Mouse (Mus musculus) hindbrain, embryonic 14.5 days (tissue): Measurements from ENCODE around the gene Pisd. TPM values are rescaled to one million over a fixed set of nuclear protein-coding genes. Genes with fewer than 3 reads are reported as not detected.
A peak's percentile ranks its signal among the peaks of the same experiment; 100 is the strongest.
"Not testable (repeated sequence)": the region's sequence is repeated elsewhere in the genome, so short reads cannot be mapped to it uniquely, and the experiment has no call there.

Source experiments
- ATAC-seq: fragments of 200-750 bp; cut with Nextera tagmentation; 2 replicates; pipeline ENCODE4 v1.8.0; 2017; ENCODE audit warnings: moderate number of reproducible peaks, mild to moderate bottlenecking, moderate TSS enrichment, moderate library complexity; ENCODE audit not compliant: low FRiP score
- DNase-seq: peaks from one replicate; pipeline ENCODE4 v3.0.0-alpha.2; 2015; ENCODE audit warnings: low spot score
- H3K27ac ChIP-seq: fragments of 300-500 bp; sonication (generic); 2 replicates; pipeline ENCODE4 v1.5.1; 2014; ENCODE audit warnings: mild to moderate bottlenecking, moderate library complexity
- H3K27me3 ChIP-seq: fragments of 300-500 bp; sonication (generic); 2 replicates; pipeline ENCODE4 v1.6.1; 2014; ENCODE audit warnings: mild to moderate bottlenecking, low read length, mixed read lengths; ENCODE audit not compliant: control insufficient read depth, insufficient read depth
- H3K36me3 ChIP-seq: fragments of 300-500 bp; sonication (generic); replicated peaks from 2 replicates; pipeline ENCODE4 v1.6.1; 2014; ENCODE audit not compliant: control insufficient read depth, insufficient read depth
- H3K4me1 ChIP-seq: fragments of 300-500 bp; sonication (generic); replicated peaks from 2 replicates; pipeline ENCODE4 v1.6.1; 2014; ENCODE audit warnings: antibody characterized with exemption, low read length, mixed read lengths; ENCODE audit not compliant: control insufficient read depth, insufficient read depth
- H3K4me2 ChIP-seq: fragments of 300-500 bp; sonication (generic); replicated peaks from 2 replicates; pipeline ENCODE4 v1.6.1; 2014; ENCODE audit warnings: mild to moderate bottlenecking, moderate library complexity
- H3K4me3 ChIP-seq: fragments of 300-500 bp; sonication (generic); replicated peaks from 2 replicates; pipeline ENCODE4 v1.5.1; 2014; ENCODE audit warnings: mild to moderate bottlenecking, low read length
- H3K9ac ChIP-seq: fragments of 300-500 bp; sonication (generic); 2 replicates; pipeline ENCODE4 v1.6.1; 2014
- H3K9me3 ChIP-seq: fragments of 300-500 bp; sonication (generic); 2 replicates; pipeline ENCODE4 v1.6.1; 2016; ENCODE audit warnings: low read length; ENCODE audit not compliant: control insufficient read depth
- WGBS: fragments of 180-500 bp; shearing (Covaris S2); extraction: QIAGEN DNeasy Blood & Tissue Kit; methylation state at CpG from one replicate; pipeline ENCODE4 v1.1.7; 2014; 5-methylcytosine and 5-hydroxymethylcytosine counted together
- polyA plus RNA-seq: library from polyadenylated mRNA; unstranded; fragments of >200 nt; fragmentation: Nextera tagmentation; extraction: Ambion mirVana; gene quantifications from 2 replicates; pipeline ENCODE4 v1.2.1, GENCODE M21; 2014

The Pisd gene
- polyA plus RNA-seq, 1 experiment from 2014 or later, result 93.6 TPM

DNA sequence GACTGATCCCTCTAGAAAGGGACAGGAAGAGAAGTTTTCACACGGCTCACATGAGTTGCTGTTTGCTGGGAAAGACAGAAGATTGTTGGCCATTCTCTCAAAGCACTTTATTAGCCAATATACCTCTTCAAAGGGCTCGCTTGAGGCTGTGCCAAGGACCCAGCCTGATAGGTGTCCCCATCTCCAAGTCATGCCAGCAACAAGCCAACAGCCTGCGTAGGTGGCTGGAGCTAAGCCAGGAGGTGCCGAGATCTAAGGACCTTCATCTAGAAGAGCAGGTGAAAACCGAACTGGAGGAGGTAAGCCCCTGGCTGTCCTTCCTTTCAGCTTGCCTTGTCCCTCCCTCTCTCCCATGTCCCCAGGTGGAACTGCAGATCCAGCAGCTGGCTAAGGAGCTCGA, 49.7 kb downstream of the Pisd start:
- Histone ChIP-seq H3K9ac (no peak overlapping the region), H3K9me3 (0 out of 2 replicates have a peak, but pooled peaks cover 2% of the 10 kb centered on the region), H3K4me1 (no peaks in the 10 kb centered on the region), H3K4me2 (no peak overlapping the region), H3K36me3 (peaks cover 23% of the 10 kb centered on the region), H3K27me3 (no peaks in the 10 kb centered on the region), H3K27ac (no peak overlapping the region), H3K4me3 (no peak overlapping the region)
- no peak for DNase-seq
- WGBS, result 96% methylated on average over 6 of the region's 6 CpGs
- ATAC-seq, result no peak

DNA sequence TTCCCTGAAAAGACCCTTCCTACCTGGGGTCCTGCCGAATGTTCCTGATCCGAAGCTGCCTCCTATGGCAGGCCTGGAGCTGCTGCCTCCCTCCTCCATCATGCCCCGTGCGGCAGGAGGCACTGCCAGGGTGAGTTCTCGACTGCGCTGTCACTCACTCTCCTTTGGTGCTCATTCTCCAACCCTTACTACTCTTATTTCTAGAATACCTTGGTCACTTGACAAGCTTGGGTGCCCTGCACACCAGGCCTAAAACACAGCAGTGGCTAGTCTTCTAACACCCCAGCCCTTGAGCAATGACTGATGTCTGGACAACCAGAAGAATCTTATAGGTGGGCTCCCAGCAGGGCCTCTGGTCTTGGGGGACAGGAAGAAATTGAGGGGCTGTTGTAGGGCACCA, 51.6 kb downstream of the Pisd start:
- H3K9ac ChIP-seq, H3K4me3 ChIP-seq, H3K27ac ChIP-seq, DNase-seq, H3K4me1 ChIP-seq, H3K9me3 ChIP-seq, H3K4me2 ChIP-seq, H3K27me3 ChIP-seq: not testable (repeated sequence)
- ATAC-seq, result peak; percentile 67; the same call in 1 of the 2 replicates
- peaks cover 23% of the 10 kb centered on the region for H3K36me3 ChIP-seq
- WGBS, result 98% methylated on average over 6 of the region's 6 CpGs

DNA sequence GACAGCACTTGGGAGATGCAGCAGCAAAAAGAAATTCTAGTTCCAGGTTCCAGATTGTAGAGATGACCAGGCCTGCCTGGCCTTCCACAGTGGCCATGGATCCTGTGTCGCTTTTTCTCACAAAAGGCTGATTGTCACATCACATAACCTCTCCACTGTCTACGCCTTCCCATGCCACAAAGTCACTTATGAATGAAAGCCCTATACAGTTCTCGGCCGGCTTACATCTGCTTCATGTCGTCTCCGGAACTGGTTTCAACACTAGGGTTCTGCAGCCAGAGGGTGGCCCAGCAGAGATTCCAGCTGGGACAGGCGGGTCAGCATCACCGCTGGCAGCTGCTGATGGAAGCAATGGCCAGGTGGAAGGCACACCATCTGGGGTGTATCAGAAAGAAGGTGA, 56.6 kb downstream of the Pisd start:
- ATAC-seq, result no peak
- no peak overlapping the region for H3K4me3 ChIP-seq
- H3K9me3 ChIP-seq, result 0 out of 2 replicates have a peak, but pooled peaks cover 2% of the 10 kb centered on the region

DNA sequence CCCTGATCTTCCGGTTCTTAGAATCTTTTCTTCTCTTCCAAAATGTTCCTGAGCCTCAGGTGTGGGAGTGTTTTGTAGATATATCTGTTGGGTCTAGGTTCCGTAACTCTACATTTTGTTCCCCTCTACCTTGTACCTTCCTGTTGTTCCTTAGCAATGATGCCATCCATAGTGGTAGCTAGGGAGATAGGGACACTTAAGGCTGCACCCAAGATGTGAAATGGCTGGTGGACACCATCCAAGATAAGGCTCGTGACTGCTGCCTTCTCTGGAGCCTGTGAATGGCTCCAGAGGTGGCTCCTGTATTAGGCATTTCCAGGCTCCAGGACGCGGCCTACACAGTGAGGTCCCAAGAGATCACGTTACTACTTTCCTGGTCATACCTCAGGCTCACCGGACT, 57.1 kb downstream of the Pisd start:
- ATAC-seq (no peak), DNase-seq (no peak)
- peaks cover 1% of the 10 kb centered on the region; the same call in 1 of the 2 replicates for H3K36me3 ChIP-seq
- WGBS, result 91% methylated on average over 7 of the region's 7 CpGs
- H3K27me3 ChIP-seq, result no peaks in the 10 kb centered on the region
- no peak overlapping the region for H3K27ac ChIP-seq
- no peak overlapping the region for H3K4me3 ChIP-seq
- H3K4me2 ChIP-seq, result no peak overlapping the region
- no peak overlapping the region for H3K9ac ChIP-seq
- no peaks in the 10 kb centered on the region for H3K4me1 ChIP-seq
- H3K9me3 ChIP-seq, result no peaks in the 10 kb centered on the region

More for the DNA sequence above, 56.6 kb downstream of the Pisd start:
- H3K4me1 ChIP-seq, result no peaks in the 10 kb centered on the region
- no peak overlapping the region for H3K9ac ChIP-seq
- no peaks in the 10 kb centered on the region for H3K27me3 ChIP-seq
- H3K27ac ChIP-seq, result no peak overlapping the region
- H3K36me3 ChIP-seq, result peaks cover 6% of the 10 kb centered on the region; the same call in 1 of the 2 replicates
- H3K4me2 ChIP-seq, result no peak overlapping the region
- DNase-seq, result no peak
- WGBS, result 89% methylated on average over 8 of the region's 8 CpGs

DNA sequence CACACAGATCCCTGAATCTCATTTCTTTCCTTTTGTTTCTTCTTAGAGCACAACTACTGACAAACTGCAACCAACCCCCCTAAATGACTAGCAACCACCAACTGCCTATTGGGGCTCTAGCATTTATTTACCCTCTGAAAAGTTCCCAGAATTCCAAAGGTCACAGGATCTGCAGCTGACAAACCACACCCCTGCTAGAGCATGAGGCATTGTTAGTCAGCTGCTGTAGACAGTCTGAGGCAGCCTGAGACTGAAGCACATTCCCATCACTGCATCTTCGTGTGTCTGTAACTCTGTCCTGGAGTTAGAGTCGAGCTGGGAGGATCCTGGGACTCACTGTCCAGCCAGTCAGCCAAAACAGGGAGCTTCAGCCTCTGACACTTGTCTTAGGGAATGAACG, 60.0 kb downstream of the Pisd start:
- H3K4me3 ChIP-seq, H3K9ac ChIP-seq, H3K9me3 ChIP-seq, H3K4me1 ChIP-seq, H3K27me3 ChIP-seq, H3K27ac ChIP-seq, ATAC-seq, DNase-seq, H3K36me3 ChIP-seq, H3K4me2 ChIP-seq: not testable (repeated sequence)
- 69% methylated on average over 3 of the region's 3 CpGs for WGBS

DNA sequence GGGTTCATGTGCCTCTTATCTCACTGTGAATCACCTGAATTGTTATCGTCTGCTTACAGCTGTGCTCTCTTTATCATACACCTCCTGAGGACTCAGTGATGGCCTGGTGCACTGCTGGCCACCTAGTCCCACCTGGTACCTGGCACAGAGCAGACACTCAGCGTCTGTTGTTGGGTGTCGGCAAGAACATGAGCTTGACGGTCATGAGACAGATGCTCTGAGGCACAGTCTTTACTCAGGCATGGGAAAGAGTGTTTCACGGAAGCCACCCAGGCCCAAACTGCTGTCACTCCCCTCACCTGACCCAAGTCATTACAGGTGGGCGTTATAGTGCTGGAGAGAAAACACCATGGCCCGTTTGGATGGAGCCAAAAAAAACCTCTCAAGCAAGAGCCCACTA, 61.5 kb downstream of the Pisd start:
- no peak for DNase-seq
- H3K4me3 ChIP-seq, result no peak overlapping the region
- ATAC-seq, result no peak
- H3K9me3 ChIP-seq, result no peaks in the 10 kb centered on the region
- H3K36me3 ChIP-seq, result no peaks in the 10 kb centered on the region
- 91% methylated on average over 7 of the region's 7 CpGs for WGBS
- no peak overlapping the region for H3K9ac ChIP-seq
- no peak overlapping the region for H3K27ac ChIP-seq
- no peaks in the 10 kb centered on the region for H3K4me1 ChIP-seq
- no peaks in the 10 kb centered on the region for H3K27me3 ChIP-seq
- H3K4me2 ChIP-seq, result no peak overlapping the region

DNA sequence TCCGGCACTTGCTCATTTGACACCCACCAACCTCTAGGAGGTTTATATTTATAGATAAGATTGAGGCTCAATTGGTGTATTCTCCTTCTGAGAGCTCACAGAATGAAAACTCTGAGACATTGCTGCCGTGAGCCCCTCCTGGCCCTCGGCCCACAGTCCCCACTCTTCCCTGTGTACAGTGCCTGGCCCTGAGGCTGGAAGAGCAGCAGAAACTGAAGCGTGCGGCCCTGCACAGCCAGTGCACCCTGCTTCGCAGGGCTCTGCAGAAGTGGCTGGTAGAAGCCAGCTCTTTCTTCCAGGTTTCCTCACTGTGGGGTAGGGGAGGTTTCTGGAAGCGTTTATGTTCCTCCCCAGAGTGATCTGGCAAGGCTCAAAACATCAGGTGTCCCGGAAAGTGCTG, 62.7 kb downstream of the Pisd start:
- 88% methylated on average over 8 of the region's 8 CpGs for WGBS
- ATAC-seq, H3K9me3 ChIP-seq, H3K27ac ChIP-seq, H3K4me3 ChIP-seq, H3K36me3 ChIP-seq, H3K4me1 ChIP-seq, H3K27me3 ChIP-seq, DNase-seq, H3K4me2 ChIP-seq, H3K9ac ChIP-seq: not testable (repeated sequence)

DNA sequence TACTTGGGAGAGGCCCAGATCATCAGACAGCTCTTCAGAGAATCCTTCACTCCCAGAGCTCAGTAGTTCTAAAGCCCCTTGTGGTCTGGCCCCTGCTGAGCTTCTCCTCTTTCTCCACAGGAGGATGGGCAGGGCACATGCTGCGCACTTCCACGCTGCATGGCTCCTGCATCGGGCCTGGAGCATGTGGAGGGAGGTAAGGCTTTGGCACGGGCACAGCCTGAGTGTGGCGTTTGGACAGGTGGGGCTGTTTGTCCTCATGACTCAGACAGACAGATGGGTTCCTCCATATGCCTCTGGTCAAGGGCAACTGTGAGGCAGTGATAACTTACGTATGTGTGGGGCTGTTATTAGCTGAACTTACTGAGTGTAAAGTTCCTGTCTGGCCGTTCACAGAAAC, 63.2 kb downstream of the Pisd start:
- 72% methylated on average over 7 of the region's 7 CpGs for WGBS
- ATAC-seq, result no peak

DNA sequence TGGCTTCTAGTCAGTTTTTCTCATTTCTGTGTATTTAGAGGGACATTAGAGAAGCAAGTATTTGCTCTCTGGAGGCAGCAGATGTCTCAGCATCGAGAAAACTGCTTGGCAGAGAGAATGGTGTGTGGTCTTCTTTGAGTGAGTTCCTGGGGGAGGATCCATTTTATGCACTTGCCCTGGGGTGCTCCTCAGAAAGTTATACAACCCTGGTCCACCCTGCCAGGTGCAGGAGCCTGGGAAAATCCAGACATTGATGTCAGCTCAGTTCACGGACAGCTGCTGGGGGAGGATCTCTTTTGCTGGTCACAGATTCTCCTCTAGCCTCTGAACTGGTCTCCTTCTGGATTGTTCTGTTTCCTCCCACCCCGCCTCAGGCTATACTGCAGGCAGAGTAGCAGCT, 64.1 kb downstream of the Pisd start:
- ATAC-seq, result no peak
- Histone ChIP-seq H3K4me1 (no peaks in the 10 kb centered on the region), H3K4me2 (no peak overlapping the region), H3K27me3 (no peaks in the 10 kb centered on the region), H3K9ac (no peak overlapping the region), H3K9me3 (no peaks in the 10 kb centered on the region), H3K36me3 (no peaks in the 10 kb centered on the region), H3K4me3 (no peak overlapping the region), H3K27ac (no peak overlapping the region)
- WGBS, result 68% methylated on average over 3 of the region's 3 CpGs
- DNase-seq, result no peak

More for the DNA sequence above, 63.2 kb downstream of the Pisd start:
- DNase-seq, result no peak
- Histone ChIP-seq H3K4me3 (no peak overlapping the region), H3K36me3 (no peaks in the 10 kb centered on the region), H3K27ac (no peak overlapping the region), H3K9me3 (no peaks in the 10 kb centered on the region), H3K4me2 (no peak overlapping the region), H3K27me3 (no peaks in the 10 kb centered on the region), H3K9ac (no peak overlapping the region), H3K4me1 (no peaks in the 10 kb centered on the region)

DNA sequence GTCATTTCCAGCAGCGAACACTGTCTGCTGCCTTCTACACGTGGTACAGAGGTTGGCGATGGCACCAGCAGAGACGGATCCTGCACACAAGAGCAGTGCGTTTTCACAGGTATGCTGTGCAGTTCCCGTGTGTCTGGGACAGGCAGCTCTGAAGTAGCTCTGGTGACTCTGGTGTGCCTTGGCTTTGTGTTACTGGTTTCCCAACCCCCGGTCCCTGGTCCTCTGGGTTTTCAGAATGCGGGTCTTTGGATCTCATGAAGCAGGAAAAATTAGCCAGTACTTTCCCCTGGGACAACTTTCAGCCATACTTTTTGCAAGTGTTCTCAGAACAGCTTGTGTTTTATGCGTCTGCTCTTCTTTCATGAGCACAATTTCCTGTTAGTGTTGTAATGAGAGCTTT, 65.0 kb downstream of the Pisd start:
- 84% methylated on average over 9 of the region's 9 CpGs for WGBS
- DNase-seq, result no peak
- no peaks in the 10 kb centered on the region for H3K36me3 ChIP-seq
- H3K4me3 ChIP-seq, result no peak overlapping the region
- H3K4me2 ChIP-seq, result no peak overlapping the region
- no peak overlapping the region for H3K9ac ChIP-seq
- no peak overlapping the region for H3K27ac ChIP-seq
- H3K9me3 ChIP-seq, result no peaks in the 10 kb centered on the region
- H3K4me1 ChIP-seq, result no peaks in the 10 kb centered on the region
- no peak for ATAC-seq
- no peaks in the 10 kb centered on the region for H3K27me3 ChIP-seq
